Mouse (Mus musculus) MEL (cell line): Measurements from ENCODE around the gene Sec16b. TPM values are rescaled to one million over a fixed set of nuclear protein-coding genes. Genes with fewer than 3 reads are reported as not detected.

Experiments
- DNase-seq: peaks from one replicate; pipeline ENCODE4 v3.0.0; 2011; ENCODE audit warnings: low read depth, low spot score
- H3K27ac ChIP-seq: 2 replicates; pipeline ENCODE4 v1.5.1; 2012; ENCODE audit warnings: low read depth, mild to moderate bottlenecking, control low read depth, low read length, moderate library complexity; ENCODE audit not compliant: control insufficient read depth
- H3K27me3 ChIP-seq, 2 experiments: fragments of 150-350 bp in 1 of 2; sonication (generic) in 1 of 2; 2 replicates each; pipeline ENCODE4 v1.6.1; 2012; ENCODE audit warnings: low read length in 2 of 2, mild to moderate bottlenecking in 2 of 2, improper control_type of control experiment in 1 of 2, moderate library complexity in 1 of 2; ENCODE audit not compliant: insufficient read depth in 2 of 2, control insufficient read depth in 1 of 2
- H3K36me3 ChIP-seq, 2 experiments: 2 replicates each; pipeline ENCODE4 v1.6.1; 2012 to 2014; ENCODE audit warnings: low read length in 2 of 2, improper control_type of control experiment in 1 of 2, inconsistent platforms in 1 of 2, mild to moderate bottlenecking in 1 of 2; ENCODE audit not compliant: insufficient read depth in 2 of 2, control insufficient read depth in 1 of 2
- H3K4me1 ChIP-seq, 2 experiments: fragments of 150-350 bp in 1 of 2; sonication (generic) in 1 of 2; 2 replicates each; pipeline ENCODE4 v1.6.1; 2012; ENCODE audit warnings: low read length in 2 of 2, improper control_type of control experiment in 1 of 2, mild to moderate bottlenecking in 1 of 2; ENCODE audit not compliant: insufficient read depth in 2 of 2, control insufficient read depth in 1 of 2
- H3K4me3 ChIP-seq, 2 experiments: fragments of 150-350 bp in 1 of 2; sonication (generic) in 1 of 2; 2 replicates each; pipeline ENCODE4 v1.5.1; 2012; ENCODE audit warnings: low read depth in 2 of 2, low read length in 2 of 2, mild to moderate bottlenecking in 2 of 2, moderate library complexity in 2 of 2, control low read depth in 1 of 2, improper control_type of control experiment in 1 of 2; ENCODE audit not compliant: control insufficient read depth in 1 of 2, insufficient read depth in 1 of 2
- H3K79me2 ChIP-seq: 2 replicates; pipeline ENCODE4 v1.6.1; 2012; ENCODE audit warnings: mild to moderate bottlenecking, low read length, moderate library complexity; ENCODE audit not compliant: control insufficient read depth, poor library complexity, insufficient read depth
- H3K9ac ChIP-seq: 2 replicates; pipeline ENCODE4 v1.6.1; 2012; ENCODE audit warnings: low read depth, mild to moderate bottlenecking, control low read depth, low read length, moderate library complexity; ENCODE audit not compliant: control insufficient read depth, poor library complexity, severe bottlenecking
- H3K9me3 ChIP-seq: fragments of 150-350 bp; sonication (generic); replicated peaks from 2 replicates; pipeline ENCODE4 v1.6.1; 2012; ENCODE audit warnings: mild to moderate bottlenecking, low read length, improper control_type of control experiment, moderate library complexity; ENCODE audit not compliant: insufficient read depth
- BHLHE40 ChIP-seq: IDR thresholded peaks from 2 replicates; pipeline ENCODE4 v1.6.1; 2012; ENCODE audit warnings: low read depth, mild to moderate bottlenecking, inconsistent platforms, low read length, improper control_type of control experiment, borderline replicate concordance
- CHD1 ChIP-seq: IDR thresholded peaks from 2 replicates; pipeline ENCODE4 v1.6.1; 2012; ENCODE audit warnings: low read depth, mild to moderate bottlenecking, inconsistent platforms, low read length, improper control_type of control experiment
- CTCF ChIP-seq, 3 experiments: IDR thresholded peaks in 2 of 3; conservative IDR thresholded peaks in 1 of 3; 2 replicates each; pipeline ENCODE4 v1.5.1; 2011 to 2012; ENCODE audit warnings: low read length in 3 of 3, low read depth in 2 of 3, mild to moderate bottlenecking in 2 of 3, improper control_type of control experiment in 1 of 3, inconsistent platforms in 1 of 3, mixed read lengths in 1 of 3, moderate library complexity in 1 of 3; ENCODE audit not compliant: control insufficient read depth in 1 of 3, insufficient read depth in 1 of 3, poor library complexity in 1 of 3, severe bottlenecking in 1 of 3
- ELF1 ChIP-seq: IDR thresholded peaks from 2 replicates; pipeline ENCODE4 v1.6.1; 2014; ENCODE audit warnings: low read depth, mild to moderate bottlenecking, inconsistent platforms, low read length, improper control_type of control experiment, moderate library complexity
- EP300 ChIP-seq, 2 experiments: IDR thresholded peaks; 2 replicates each; pipeline ENCODE4 v1.6.1; 2011; ENCODE audit warnings: improper control_type of control experiment in 2 of 2, low read length in 2 of 2, low read depth in 1 of 2, mild to moderate bottlenecking in 1 of 2
- ETS1 ChIP-seq: IDR thresholded peaks from 2 replicates; pipeline ENCODE4 v1.6.1; 2012; ENCODE audit warnings: low read depth, mild to moderate bottlenecking, inconsistent platforms, low read length, improper control_type of control experiment, moderate library complexity
- GABPA ChIP-seq: IDR thresholded peaks from 2 replicates; pipeline ENCODE4 v1.6.1; 2012; ENCODE audit warnings: low read depth, mild to moderate bottlenecking, inconsistent platforms, low read length, improper control_type of control experiment, moderate library complexity
- HCFC1 ChIP-seq: IDR thresholded peaks from 2 replicates; pipeline ENCODE4 v1.6.1; 2012; ENCODE audit warnings: low read depth, mild to moderate bottlenecking, inconsistent platforms, low read length, improper control_type of control experiment, moderate library complexity
- JUND ChIP-seq: IDR thresholded peaks from 2 replicates; pipeline ENCODE4 v1.6.1; 2011; ENCODE audit warnings: low read depth, mild to moderate bottlenecking, improper control_type of control experiment, low read length
- MAFK ChIP-seq: IDR thresholded peaks from 2 replicates; pipeline ENCODE4 v1.6.1; 2011; ENCODE audit warnings: low read depth, mild to moderate bottlenecking, low read length, improper control_type of control experiment, borderline replicate concordance
- MAX ChIP-seq: IDR thresholded peaks from 2 replicates; pipeline ENCODE4 v1.6.1; 2011; ENCODE audit warnings: low read length, improper control_type of control experiment
- MEF2A ChIP-seq: IDR thresholded peaks from 2 replicates; pipeline ENCODE4 v1.6.1; 2014; ENCODE audit warnings: low read depth, mild to moderate bottlenecking, inconsistent platforms, low read length, improper control_type of control experiment; ENCODE audit not compliant: poor library complexity, insufficient replicate concordance, severe bottlenecking; ENCODE audit errors: extremely low read depth
- MXI1 ChIP-seq: IDR thresholded peaks from 2 replicates; pipeline ENCODE4 v1.6.1; 2011; ENCODE audit warnings: mild to moderate bottlenecking, low read depth, low read length, improper control_type of control experiment
- MYB ChIP-seq: IDR thresholded peaks from 2 replicates; pipeline ENCODE4 v1.6.1; 2011; ENCODE audit warnings: mild to moderate bottlenecking, low read depth, low read length, improper control_type of control experiment
- POLR2AphosphoS2 ChIP-seq: IDR thresholded peaks from 2 replicates; pipeline ENCODE4 v1.6.1; 2011; ENCODE audit warnings: low read length, improper control_type of control experiment
- TBP ChIP-seq: IDR thresholded peaks from 2 replicates; pipeline ENCODE4 v1.8.0; 2011; ENCODE audit warnings: low read depth, low read length, improper control_type of control experiment
- USF1 ChIP-seq: IDR thresholded peaks from 2 replicates; pipeline ENCODE4 v1.6.1; 2014; ENCODE audit warnings: low read depth, mild to moderate bottlenecking, inconsistent platforms, low read length, improper control_type of control experiment, moderate library complexity
- USF2 ChIP-seq, 2 experiments: IDR thresholded peaks; 2 replicates each; pipeline ENCODE4 v1.6.1; 2011 to 2012; ENCODE audit warnings: improper control_type of control experiment in 2 of 2, low read length in 2 of 2, borderline replicate concordance in 1 of 2, inconsistent platforms in 1 of 2, low read depth in 1 of 2, mild to moderate bottlenecking in 1 of 2; ENCODE audit not compliant: insufficient read depth in 1 of 2
- ZKSCAN1 ChIP-seq: IDR thresholded peaks from 2 replicates; pipeline ENCODE4 v1.6.1; 2012; ENCODE audit warnings: low read depth, mild to moderate bottlenecking, inconsistent platforms, low read length, improper control_type of control experiment, moderate library complexity
- ZMIZ1 ChIP-seq: IDR thresholded peaks from 2 replicates; pipeline ENCODE4 v1.6.1; 2012; ENCODE audit warnings: low read depth, mild to moderate bottlenecking, inconsistent platforms, low read length, improper control_type of control experiment, moderate library complexity
- ZNF384 ChIP-seq: IDR thresholded peaks from 2 replicates; pipeline ENCODE4 v1.6.1; 2012; ENCODE audit warnings: low read depth, mild to moderate bottlenecking, inconsistent platforms, low read length, improper control_type of control experiment
- polyA plus RNA-seq, 2 experiments: library from polyadenylated mRNA; stranded (reverse) in 1 of 2; unstranded in 1 of 2; fragments of >175 nt in 1 of 2; fragments of >200 nt in 1 of 2; gene quantifications; 2 replicates each; pipeline versions ENCODE4 v1.2.1 to v1.2.4; 2012; ENCODE audit warnings: low replicate concordance in 2 of 2, low read depth in 1 of 2; ENCODE audit not compliant: insufficient read length in 2 of 2, insufficient read depth in 1 of 2, missing spikeins in 1 of 2
- total RNA-seq: library from RNA; depleted of rRNA; stranded (reverse); fragments of 300-350 nt; gene quantifications from 2 replicates; pipeline ENCODE4 v1.2.3, GENCODE M21; 2012

The Sec16b gene
- total and polyA plus RNA-seq, 3 experiments, result 0.03 to 0.04 TPM; not detected in 1

GRCm38 (mm10) chr1:157524775-157525174, 18.2 kb downstream of the Sec16b start (continued):
- no peak for TF ChIP-seq TBP
- no peak for TF ChIP-seq ZMIZ1
- TF ChIP-seq EP300 (IDR thresholded peaks at IDR 0.05; ENCODE audit: low read depth in 1 of 2, low read length in 2 of 2), result peak; percentile 62 to 78; a peak in 3 of 4 replicates
- TF ChIP-seq, all 39 proteins: peak for 9

- Histone ChIP-seq H3K9ac (no peak overlapping the region), H3K36me3 (peaks cover 0 to 8% of the 10 kb centered on the region in 2 experiments; a peak in 2 of 4 replicates)
Observed at GRCm38 (mm10) chr1:157525692-157526354, 19.3 kb downstream of the Sec16b start.

GRCm38 (mm10) chr1:157526625-157527024, 20.1 kb downstream of the Sec16b start:
- Histone ChIP-seq H3K4me1 (peaks cover 3 to 19% of the 10 kb centered on the region in 2 experiments), H3K36me3 (peaks cover 0 to 8% of the 10 kb centered on the region in 2 experiments; a peak in 2 of 4 replicates)
- TF ChIP-seq USF1, result no peak
- TF ChIP-seq GABPA, result no peak
- TF ChIP-seq USF2 (IDR thresholded peaks at IDR 0.05; ENCODE audit: borderline replicate concordance in 1 of 2, insufficient read depth in 1 of 2, low read depth in 1 of 2, low read length in 2 of 2), result no peak
- TF ChIP-seq ZNF384, result no peak
- no peak for TF ChIP-seq MEF2A
- TF ChIP-seq CHD1, result no peak
- TF ChIP-seq MAX, result no peak
- TF ChIP-seq HCFC1, result no peak
- TF ChIP-seq CTCF (IDR thresholded peaks at IDR 0.05 in 2 of 3, conservative IDR thresholded peaks at IDR 0.05 in 1 of 3; ENCODE audit: control insufficient read depth in 1 of 3, insufficient read depth in 1 of 3, low read depth in 2 of 3, low read length in 3 of 3, poor library complexity in 1 of 3, severe bottlenecking in 1 of 3), result no peak
- TF ChIP-seq MXI1, result no peak
- no peak for TF ChIP-seq ETS1
- no peak for TF ChIP-seq ELF1
- no peak for TF ChIP-seq ZMIZ1
- no peak for TF ChIP-seq MYB
- TF ChIP-seq POLR2AphosphoS2, result no peak
- TF ChIP-seq, all 39 proteins: peak for 0
- no peak for DNase-seq
- H3K4me3 ChIP-seq, result no peak overlapping the region
- H3K79me2 ChIP-seq, result no peaks in the 10 kb centered on the region
- H3K9ac ChIP-seq, result no peak overlapping the region
- no peaks in the 10 kb centered on the region for H3K27me3 ChIP-seq
- no peak overlapping the region for H3K27ac ChIP-seq
- H3K9me3 ChIP-seq, result no peaks in the 10 kb centered on the region

More at GRCm38 (mm10) chr1:157525692-157526354, 19.3 kb downstream of the Sec16b start:
- Histone ChIP-seq H3K27me3 (no peaks in the 10 kb centered on the region), H3K27ac (no peak overlapping the region), H3K9me3 (no peaks in the 10 kb centered on the region), H3K4me3 (no peak overlapping the region), H3K79me2 (no peaks in the 10 kb centered on the region), H3K4me1 (peaks cover 3 to 23% of the 10 kb centered on the region in 2 experiments)
- no peak for DNase-seq
- TF ChIP-seq MYB (no peak), MAFK (no peak), MXI1 (no peak), HCFC1 (no peak), JUND (no peak), MEF2A (no peak), BHLHE40 (no peak), ZKSCAN1 (no peak)
